Mouse (Mus musculus) spleen, embryonic (tissue): Measurements from ENCODE around the gene Olfr694.
"Not testable (repeated sequence)": the region's sequence is repeated elsewhere in the genome, so short reads cannot be mapped to it uniquely, and the experiment has no call there.

Source experiments
- CTCF ChIA-PET: fragments of 350-600 bp; sonication (Branson Sonifier 250); formaldehyde crosslinking; loops from one replicate; lab custom pipeline; 2022; lab: Charles Lee

Olfr694 gene

DNA sequence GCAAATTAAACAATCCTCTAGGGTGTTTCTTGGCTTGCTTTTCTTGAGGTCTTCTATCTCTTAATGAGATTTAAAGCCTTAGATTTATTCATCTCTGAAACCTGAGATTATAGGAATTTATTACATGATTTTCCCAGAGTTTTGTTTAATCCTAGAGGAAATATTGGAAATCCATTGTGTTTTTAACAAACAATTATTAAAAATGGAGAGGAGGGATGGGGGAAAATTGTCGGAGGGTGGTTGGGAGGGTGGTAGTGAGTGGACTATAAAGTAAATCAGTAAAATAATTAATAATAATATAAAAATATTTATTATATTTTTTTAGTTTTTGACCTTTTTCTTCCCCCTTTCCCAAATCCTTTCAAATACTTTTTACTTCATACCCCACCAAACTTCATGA is at the start of gene Olfr694:
TSS of gene Olfr694 (minus strand) at position 101 of the 400 bp plus-strand sequence.
- CTCF ChIA-PET, result no interaction called here

- CTCF ChIA-PET, result interaction anchor here (0.7 kb wide), 1 partner anchor 107 kb away, joined by 4 read pairs; no protein-coding TSS in a partner anchor
Observed at GRCm38 (mm10) chr7:106737028-106737427, 45.4 kb upstream of the Olfr694 start.

GRCm38 (mm10) chr7:106733717-106734116 is 42.1 kb upstream of the Olfr694 start:
- CTCF ChIA-PET, result no interaction called here

GRCm38 (mm10) chr7:106725654-106726053 is 34.0 kb upstream of the Olfr694 start:
- CTCF ChIA-PET, result not testable (repeated sequence)

DNA sequence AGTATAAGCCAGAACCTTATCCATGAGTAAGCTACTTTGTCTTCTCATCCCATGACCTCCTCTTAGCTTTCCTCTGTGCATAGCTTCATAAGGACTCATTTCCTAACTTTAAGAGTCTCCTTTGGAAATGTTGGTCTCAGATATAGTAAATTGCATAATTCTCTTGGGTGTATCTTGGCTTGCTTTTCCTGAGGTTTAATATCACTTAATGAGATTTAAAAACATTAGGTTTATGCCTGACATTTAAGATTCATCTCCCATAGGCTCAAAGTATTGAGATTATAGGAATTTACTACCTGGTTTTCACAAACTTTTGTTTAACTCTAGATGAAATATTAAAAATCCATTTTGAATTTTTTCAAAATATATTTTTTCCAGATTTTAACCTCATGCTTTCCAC is 24.7 kb upstream of the Olfr694 start, which contains the start of gene Olfr695:
TSS of gene Olfr695 (minus strand) at position 101 of the 400 bp plus-strand sequence.
- CTCF ChIA-PET, result no interaction called here

GRCm38 (mm10) chr7:106711463-106711862 is 19.8 kb upstream of the Olfr694 start:
- CTCF ChIA-PET, result no interaction called here

DNA sequence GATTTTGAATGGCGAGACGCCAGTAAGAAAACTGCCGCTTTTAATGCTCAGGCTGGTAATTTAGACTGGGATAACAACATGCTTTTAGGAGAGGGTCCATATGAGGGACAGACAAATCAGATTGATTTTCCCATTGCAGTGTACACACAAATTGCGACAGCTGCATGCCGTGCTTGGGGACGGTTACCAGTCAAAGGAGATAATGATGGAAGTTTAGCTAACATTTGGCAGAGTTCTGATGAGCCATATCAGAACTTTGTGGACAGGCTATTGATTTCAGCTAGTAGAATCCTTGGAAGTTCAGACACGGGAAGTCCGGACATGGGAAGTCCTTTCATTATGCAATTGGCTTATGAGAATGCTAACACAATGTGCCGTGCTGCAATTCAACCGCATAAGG is 16.1 kb upstream of the Olfr694 start:
- CTCF ChIA-PET, result not testable (repeated sequence)

GRCm38 (mm10) chr7:106696891-106697290 is 5.3 kb upstream of the Olfr694 start:
- CTCF ChIA-PET, result no interaction called here

GRCm38 (mm10) chr7:106692976-106693375 is 1.4 kb upstream of the Olfr694 start:
- CTCF ChIA-PET, result no interaction called here

DNA sequence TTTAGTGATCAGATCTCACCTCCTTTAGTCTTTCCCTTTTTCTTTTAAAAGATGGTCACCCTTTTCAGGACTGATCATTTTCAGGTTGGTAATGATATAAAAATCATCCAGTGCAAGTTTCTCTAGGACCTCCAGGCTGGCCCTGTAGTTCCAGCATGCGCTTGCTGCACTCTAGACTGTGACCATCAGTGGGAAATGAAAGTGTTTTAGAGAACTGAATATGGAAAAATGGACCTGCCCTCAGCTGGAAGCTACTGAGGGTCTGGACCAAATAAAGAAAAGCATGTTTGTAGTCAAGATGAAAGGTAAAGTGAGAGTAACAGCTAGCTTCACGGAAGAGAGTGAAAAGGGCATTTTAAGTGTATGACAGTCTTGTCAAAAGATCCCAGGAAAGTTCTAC is 6.2 kb downstream of the Olfr694 start:
- CTCF ChIA-PET, result no interaction called here

- CTCF ChIA-PET, result no interaction called here
Observed at GRCm38 (mm10) chr7:106680484-106680883, 11.1 kb downstream of the Olfr694 start, which contains the start of gene Olfr693. TSS of gene Olfr693 (minus strand) at chr7:106680584.

GRCm38 (mm10) chr7:106652344-106652652 is 39.3 kb downstream of the Olfr694 start:
- CTCF ChIA-PET, result no interaction called here

- CTCF ChIA-PET, result no interaction called here
Observed at GRCm38 (mm10) chr7:106651555-106652343, 39.9 kb downstream of the Olfr694 start.

GRCm38 (mm10) chr7:106649774-106650173 is 41.8 kb downstream of the Olfr694 start:
- CTCF ChIA-PET, result interaction anchor here (0.6 kb wide), 1 partner anchor 68 kb away, joined by 3 read pairs; no protein-coding TSS in a partner anchor

- CTCF ChIA-PET, result interaction anchor here (0.6 kb wide), 1 partner anchor 29 kb away, joined by 4 read pairs; no protein-coding TSS in a partner anchor
Observed at GRCm38 (mm10) chr7:106645261-106645660, 46.4 kb downstream of the Olfr694 start.

DNA sequence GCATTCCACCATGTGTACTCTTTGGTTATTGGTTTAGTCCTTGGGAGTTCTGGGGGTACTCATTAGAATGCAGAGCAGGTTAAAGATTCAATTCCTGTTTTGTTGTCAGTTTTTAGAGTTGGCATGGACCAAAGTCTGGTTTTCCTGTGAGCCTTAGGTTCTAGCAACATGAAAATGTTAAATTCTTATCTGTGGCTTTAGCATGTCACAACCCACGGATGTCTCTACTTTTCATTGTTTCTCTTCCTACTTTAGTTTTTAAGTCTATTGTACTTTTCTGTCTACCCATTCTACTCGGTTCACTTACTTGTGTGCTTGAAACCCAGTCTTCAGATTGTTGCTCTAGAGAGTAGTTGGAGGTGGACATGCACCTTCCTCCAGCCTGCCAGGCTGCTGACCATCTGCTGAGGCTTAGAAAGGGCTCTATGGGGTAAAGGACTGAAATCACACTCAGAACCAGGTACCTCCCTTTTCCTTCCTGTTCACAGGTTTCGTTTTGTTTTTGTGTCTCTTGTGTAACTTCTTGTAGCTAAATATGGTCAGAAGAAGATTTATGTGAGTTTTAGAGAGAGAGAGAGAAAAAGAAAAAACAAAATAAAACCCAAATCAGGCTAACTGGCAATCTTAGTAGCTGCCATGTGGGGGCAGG is 47.3 kb downstream of the Olfr694 start:
- CTCF ChIA-PET, result interaction anchor here (0.6 kb wide), 1 partner anchor 39 kb away, joined by 3 read pairs; no protein-coding TSS in a partner anchor

- CTCF ChIA-PET, result no interaction called here
Observed at GRCm38 (mm10) chr7:106640839-106641238, 50.8 kb downstream of the Olfr694 start.

DNA sequence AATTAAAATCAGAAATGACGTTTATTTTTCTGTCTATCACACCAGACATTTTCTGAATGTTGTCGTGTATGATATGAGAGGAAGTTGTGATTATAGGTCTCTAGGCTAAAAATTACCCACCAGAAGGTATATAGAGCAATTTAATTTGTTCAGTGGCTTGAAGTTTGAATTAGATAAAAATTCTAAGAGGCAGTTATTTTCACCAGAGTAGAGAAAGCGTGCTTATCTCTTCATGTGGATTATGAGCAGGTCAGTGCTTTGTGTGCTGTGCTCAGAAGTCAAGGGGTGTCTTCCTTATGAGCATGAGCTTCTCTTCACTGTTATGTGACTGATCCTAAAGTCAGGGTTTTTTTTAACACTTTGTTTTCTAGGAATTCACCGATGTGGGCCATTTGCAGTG is 56.1 kb downstream of the Olfr694 start:
- CTCF ChIA-PET, result no interaction called here
